Mouse (Mus musculus) neural tube, embryonic 12.5 days (tissue): ENCODE measurements at regions not wholly inside any gene's neighbourhood (a gene's known extent, or its start where the extent isn't known, plus 50 kb on each side); places are given as distances from the start of the nearest gene placed in this dataset.
"Not testable (repeated sequence)": the region's sequence is repeated elsewhere in the genome, so short reads cannot be mapped to it uniquely, and the experiment has no call there.

ENCODE experiments used
- ATAC-seq: fragments of 200-750 bp; cut with Nextera tagmentation; 2 replicates; pipeline ENCODE4 v1.8.0; 2017; ENCODE audit warnings: low read depth, mild to moderate bottlenecking, moderate TSS enrichment, moderate library complexity; ENCODE audit not compliant: low FRiP score
- H3K27ac ChIP-seq: fragments of 300-500 bp; sonication (generic); 2 replicates; pipeline ENCODE4 v1.5.1; 2016
- H3K27me3 ChIP-seq: fragments of 300-500 bp; sonication (generic); replicated peaks from 2 replicates; pipeline ENCODE4 v1.6.1; 2016; ENCODE audit warnings: mild to moderate bottlenecking
- H3K36me3 ChIP-seq: fragments of 300-500 bp; sonication (generic); 2 replicates; pipeline ENCODE4 v1.6.1; 2016; ENCODE audit warnings: mild to moderate bottlenecking
- H3K4me1 ChIP-seq: fragments of 300-500 bp; sonication (generic); 2 replicates; pipeline ENCODE4 v1.6.1; 2016
- H3K4me2 ChIP-seq: fragments of 300-500 bp; sonication (generic); replicated peaks from 2 replicates; pipeline ENCODE4 v1.6.1; 2016; ENCODE audit warnings: mild to moderate bottlenecking
- H3K4me3 ChIP-seq: fragments of 300-500 bp; sonication (generic); 2 replicates; pipeline ENCODE4 v1.5.1; 2016
- H3K9ac ChIP-seq: fragments of 300-500 bp; sonication (generic); 2 replicates; pipeline ENCODE4 v1.6.1; 2016; ENCODE audit warnings: mild to moderate bottlenecking
- H3K9me3 ChIP-seq: fragments of 300-500 bp; sonication (generic); 2 replicates; pipeline ENCODE4 v1.6.1; 2016; ENCODE audit warnings: mild to moderate bottlenecking
- WGBS: fragments of 180-500 bp; shearing (Covaris S2); methylation state at CpG from one replicate; pipeline ENCODE4 v1.1.7; 2016; 5-methylcytosine and 5-hydroxymethylcytosine counted together

GRCm38 (mm10) chr17:83975813-83976212 lies 128.1 kb upstream of the Haao start:
- Histone ChIP-seq H3K9me3 (no peaks in the 10 kb centered on the region), H3K4me3 (no peak overlapping the region), H3K27ac (no peak overlapping the region), H3K9ac (no peak overlapping the region), H3K4me1 (peaks cover 9% of the 10 kb centered on the region), H3K27me3 (no peaks in the 10 kb centered on the region), H3K36me3 (no peaks in the 10 kb centered on the region), H3K4me2 (no peak overlapping the region)
- no peak for ATAC-seq
- WGBS: 92% methylated on average over 7 of the region's 7 CpGs

GRCm38 (mm10) chr17:83973461-83974350 lies 125.9 kb upstream of the Haao start:
- no peak overlapping the region for H3K9ac ChIP-seq
- no peak for ATAC-seq
- 48% methylated on average over 18 of the region's 18 CpGs for WGBS

GRCm38 (mm10) chr17:83972874-83973273 lies 125.1 kb upstream of the Haao start:
- no peaks in the 10 kb centered on the region for H3K9me3 ChIP-seq
- H3K36me3 ChIP-seq: no peaks in the 10 kb centered on the region
- no peak for ATAC-seq
- H3K27me3 ChIP-seq: no peaks in the 10 kb centered on the region
- H3K4me1 ChIP-seq: peaks cover 12% of the 10 kb centered on the region
- H3K27ac ChIP-seq: no peak overlapping the region
- no peak overlapping the region for H3K9ac ChIP-seq
- H3K4me2 ChIP-seq: no peak overlapping the region
- 91% methylated on average over 5 of the region's 5 CpGs for WGBS
- H3K4me3 ChIP-seq: no peak overlapping the region

More at GRCm38 (mm10) chr17:83973461-83974350, 125.9 kb upstream of the Haao start:
- Histone ChIP-seq H3K27ac (no peak overlapping the region), H3K4me2 (no peak overlapping the region), H3K4me1 (peaks cover 12% of the 10 kb centered on the region), H3K36me3 (no peaks in the 10 kb centered on the region), H3K9me3 (no peaks in the 10 kb centered on the region), H3K4me3 (no peak overlapping the region), H3K27me3 (no peaks in the 10 kb centered on the region)

GRCm38 (mm10) chr17:83972470-83972869 lies 124.7 kb upstream of the Haao start:
- Histone ChIP-seq H3K27ac (no peak overlapping the region), H3K9ac (no peak overlapping the region), H3K9me3 (no peaks in the 10 kb centered on the region), H3K4me1 (peaks cover 12% of the 10 kb centered on the region), H3K27me3 (no peaks in the 10 kb centered on the region), H3K36me3 (no peaks in the 10 kb centered on the region), H3K4me2 (no peak overlapping the region), H3K4me3 (no peak overlapping the region)
- peak; percentile 36 for ATAC-seq
- WGBS: 84% methylated on average over 4 of the region's 4 CpGs

GRCm38 (mm10) chr17:83972026-83972425 lies 124.3 kb upstream of the Haao start:
- H3K4me1 ChIP-seq: peaks cover 12% of the 10 kb centered on the region
- H3K4me3 ChIP-seq: no peak overlapping the region
- H3K9me3 ChIP-seq: no peaks in the 10 kb centered on the region
- H3K4me2 ChIP-seq: no peak overlapping the region
- ATAC-seq: peak; percentile 81
- no peaks in the 10 kb centered on the region for H3K36me3 ChIP-seq
- no peak overlapping the region for H3K9ac ChIP-seq
- WGBS: 15% methylated on average over 5 of the region's 5 CpGs
- H3K27ac ChIP-seq: no peak overlapping the region
- H3K27me3 ChIP-seq: no peaks in the 10 kb centered on the region

GRCm38 (mm10) chr17:83969407-83969826 lies 121.7 kb upstream of the Haao start:
- Histone ChIP-seq H3K4me3 (no peak overlapping the region), H3K27ac (no peak overlapping the region), H3K27me3 (no peaks in the 10 kb centered on the region), H3K9ac (no peak overlapping the region), H3K9me3 (0 out of 2 replicates have a peak, but pooled peaks cover 4% of the 10 kb centered on the region), H3K4me1 (peaks cover 17% of the 10 kb centered on the region), H3K4me2 (no peak overlapping the region), H3K36me3 (no peaks in the 10 kb centered on the region)
- ATAC-seq: no peak
- 60% methylated on average over 7 of the region's 7 CpGs for WGBS

- H3K4me1 ChIP-seq: peaks cover 18% of the 10 kb centered on the region
- not testable (repeated sequence) for H3K27me3 ChIP-seq, ATAC-seq, H3K4me2 ChIP-seq, H3K4me3 ChIP-seq, H3K9me3 ChIP-seq, H3K36me3 ChIP-seq, H3K27ac ChIP-seq, H3K9ac ChIP-seq
- WGBS: 89% methylated on average over 3 of the region's 3 CpGs
These were observed 120.4 kb upstream of the Haao start for GRCm38 (mm10) chr17:83968124-83968523.

- Histone ChIP-seq H3K4me2 (no peak overlapping the region), H3K4me3 (no peak overlapping the region), H3K9ac (no peak overlapping the region), H3K36me3 (no peaks in the 10 kb centered on the region), H3K27ac (no peak overlapping the region), H3K9me3 (0 out of 2 replicates have a peak, but pooled peaks cover 4% of the 10 kb centered on the region), H3K4me1 (peaks cover 14% of the 10 kb centered on the region), H3K27me3 (no peaks in the 10 kb centered on the region)
- WGBS: 81% methylated on average over 6 of the region's 6 CpGs
- no peak for ATAC-seq
These were observed 119.2 kb upstream of the Haao start for GRCm38 (mm10) chr17:83967007-83967406.

GRCm38 (mm10) chr17:83964454-83965211 lies 116.9 kb upstream of the Haao start:
- Histone ChIP-seq H3K9me3 (0 out of 2 replicates have a peak, but pooled peaks cover 4% of the 10 kb centered on the region), H3K27me3 (no peaks in the 10 kb centered on the region), H3K4me2 (no peak overlapping the region), H3K4me1 (peaks cover 16% of the 10 kb centered on the region), H3K4me3 (no peak overlapping the region), H3K9ac (no peak overlapping the region), H3K27ac (no peak overlapping the region), H3K36me3 (no peaks in the 10 kb centered on the region)
- WGBS: 28% methylated on average over 13 of the region's 13 CpGs
- ATAC-seq: no peak

- Histone ChIP-seq H3K9me3 (0 out of 2 replicates have a peak, but pooled peaks cover 4% of the 10 kb centered on the region), H3K4me1 (peaks cover 21% of the 10 kb centered on the region), H3K9ac (no peak overlapping the region), H3K4me3 (no peak overlapping the region), H3K36me3 (no peaks in the 10 kb centered on the region), H3K4me2 (no peak overlapping the region), H3K27ac (no peak overlapping the region), H3K27me3 (no peaks in the 10 kb centered on the region)
- no peak for ATAC-seq
- 67% methylated on average over 7 of the region's 8 CpGs for WGBS
These were observed 115.8 kb upstream of the Haao start for GRCm38 (mm10) chr17:83963561-83963960.

- Histone ChIP-seq H3K4me3 (no peak overlapping the region), H3K4me1 (peaks cover 25% of the 10 kb centered on the region), H3K9ac (no peak overlapping the region), H3K27ac (no peak overlapping the region), H3K9me3 (0 out of 2 replicates have a peak, but pooled peaks cover 4% of the 10 kb centered on the region), H3K36me3 (no peaks in the 10 kb centered on the region), H3K27me3 (no peaks in the 10 kb centered on the region), H3K4me2 (no peak overlapping the region)
- no peak for ATAC-seq
- WGBS: 16% methylated on average over 4 of the region's 4 CpGs
These were observed 115.1 kb upstream of the Haao start for GRCm38 (mm10) chr17:83962841-83963240.

- WGBS: 92% methylated on average over 6 of the region's 6 CpGs
These were observed 114.4 kb upstream of the Haao start for GRCm38 (mm10) chr17:83962126-83962525.

More at GRCm38 (mm10) chr17:83962126-83962525, 114.4 kb upstream of the Haao start:
- peaks cover 32% of the 10 kb centered on the region for H3K4me1 ChIP-seq
- no peak overlapping the region for H3K9ac ChIP-seq
- H3K36me3 ChIP-seq: no peaks in the 10 kb centered on the region
- no peak for ATAC-seq
- 0 out of 2 replicates have a peak, but pooled peaks cover 4% of the 10 kb centered on the region for H3K9me3 ChIP-seq
- no peak overlapping the region for H3K4me2 ChIP-seq
- no peak overlapping the region for H3K4me3 ChIP-seq
- H3K27ac ChIP-seq: no peak overlapping the region
- H3K27me3 ChIP-seq: no peaks in the 10 kb centered on the region
